Mouse (Mus musculus): ENCODE measurements around the gene Il18r1. TPM values are rescaled to one million over a fixed set of nuclear protein-coding genes. Genes with fewer than 3 reads are reported as not detected.

The Il18r1 gene
- polyA plus RNA-seq (2016; fragmentation: Nextera tagmentation; extraction: Ambion mirVana): not detected in 2 replicates

GRCm38 (mm10) chr1:40465477-40466430 lies at the start of gene Il18r1:
Il18r1 (plus strand) TSS chr1:40465552.
- Histone ChIP-seq H3K9me3 (replicated peaks) (no peaks in the 10 kb centered on the region), H3K27ac (ENCODE audit: poor library complexity, severe bottlenecking) (no peak within 1 kb of the TSS), H3K4me3 (no peak within 1 kb of the TSS), H3K36me3 (no peaks in the 10 kb centered on the region), H3K4me2 (peak within 1 kb of the TSS; percentile 35; the same call in 1 of the 2 replicates), H3K4me1 (replicated peaks) (0 out of 2 replicates have a peak, but pooled peaks cover 3% of the 10 kb centered on the region), H3K27me3 (replicated peaks) (peaks cover 5% of the 10 kb centered on the region), H3K9ac (no peak within 1 kb of the TSS)
- WGBS: 33% methylated on average over 20 of the region's 20 CpGs
- no peak for ATAC-seq (ENCODE audit: insufficient number of reproducible peaks, low FRiP score)

- H3K4me1 ChIP-seq (replicated peaks): no peaks in the 10 kb centered on the region
These were observed 48.3 kb upstream of the Il18r1 start for GRCm38 (mm10) chr1:40417034-40417433.

GRCm38 (mm10) chr1:40418512-40418911 lies 46.8 kb upstream of the Il18r1 start:
- Histone ChIP-seq H3K4me2 (no peak overlapping the region), H3K4me3 (no peak overlapping the region), H3K9me3 (replicated peaks) (no peaks in the 10 kb centered on the region), H3K4me1 (replicated peaks) (no peaks in the 10 kb centered on the region), H3K27ac (ENCODE audit: poor library complexity, severe bottlenecking) (no peak overlapping the region), H3K27me3 (replicated peaks) (no peaks in the 10 kb centered on the region), H3K36me3 (no peaks in the 10 kb centered on the region), H3K9ac (no peak overlapping the region)
- 45% methylated on average over 5 of the region's 5 CpGs for WGBS
- no peak for ATAC-seq (ENCODE audit: insufficient number of reproducible peaks, low FRiP score)

More at GRCm38 (mm10) chr1:40417034-40417433, 48.3 kb upstream of the Il18r1 start:
- no peak overlapping the region for H3K9ac ChIP-seq
- H3K4me2 ChIP-seq: no peak overlapping the region
- no peak overlapping the region for H3K27ac ChIP-seq (ENCODE audit: poor library complexity, severe bottlenecking)
- no peaks in the 10 kb centered on the region for H3K9me3 ChIP-seq (replicated peaks)
- no peak overlapping the region for H3K4me3 ChIP-seq
- ATAC-seq (ENCODE audit: insufficient number of reproducible peaks, low FRiP score): no peak
- WGBS: 92% methylated on average over 2 of the region's 2 CpGs
- no peaks in the 10 kb centered on the region for H3K27me3 ChIP-seq (replicated peaks)
- no peaks in the 10 kb centered on the region for H3K36me3 ChIP-seq

GRCm38 (mm10) chr1:40423892-40424291 lies 41.5 kb upstream of the Il18r1 start:
- WGBS: 81% methylated on average over 6 of the region's 6 CpGs
- Histone ChIP-seq H3K9me3 (replicated peaks) (no peaks in the 10 kb centered on the region), H3K27me3 (replicated peaks) (no peaks in the 10 kb centered on the region), H3K4me3 (no peak overlapping the region), H3K27ac (ENCODE audit: poor library complexity, severe bottlenecking) (no peak overlapping the region), H3K4me1 (replicated peaks) (no peaks in the 10 kb centered on the region), H3K36me3 (no peaks in the 10 kb centered on the region), H3K9ac (no peak overlapping the region), H3K4me2 (no peak overlapping the region)
- ATAC-seq (ENCODE audit: insufficient number of reproducible peaks, low FRiP score): no peak

GRCm38 (mm10) chr1:40427270-40427669 lies 38.1 kb upstream of the Il18r1 start:
- 83% methylated on average over 9 of the region's 9 CpGs for WGBS
- H3K4me2 ChIP-seq: no peak overlapping the region
- no peak overlapping the region for H3K4me3 ChIP-seq
- H3K27me3 ChIP-seq (replicated peaks): no peaks in the 10 kb centered on the region
- no peak overlapping the region for H3K9ac ChIP-seq
- H3K9me3 ChIP-seq (replicated peaks): no peaks in the 10 kb centered on the region
- H3K36me3 ChIP-seq: no peaks in the 10 kb centered on the region
- H3K4me1 ChIP-seq (replicated peaks): no peaks in the 10 kb centered on the region
- no peak for ATAC-seq (ENCODE audit: insufficient number of reproducible peaks, low FRiP score)
- no peak overlapping the region for H3K27ac ChIP-seq (ENCODE audit: poor library complexity, severe bottlenecking)

- no peak overlapping the region for H3K9ac ChIP-seq
- no peaks in the 10 kb centered on the region for H3K9me3 ChIP-seq (replicated peaks)
- H3K4me1 ChIP-seq (replicated peaks): no peaks in the 10 kb centered on the region
- no peaks in the 10 kb centered on the region for H3K27me3 ChIP-seq (replicated peaks)
- WGBS: 47% methylated on average over 1 of the region's 1 CpGs
- no peak overlapping the region for H3K27ac ChIP-seq (ENCODE audit: poor library complexity, severe bottlenecking)
- no peak overlapping the region for H3K4me2 ChIP-seq
- no peaks in the 10 kb centered on the region for H3K36me3 ChIP-seq
- ATAC-seq (ENCODE audit: insufficient number of reproducible peaks, low FRiP score): no peak
- H3K4me3 ChIP-seq: no peak overlapping the region
These were observed 37.5 kb upstream of the Il18r1 start for GRCm38 (mm10) chr1:40427901-40428300.

GRCm38 (mm10) chr1:40428910-40429675 lies 36.3 kb upstream of the Il18r1 start, which contains the start of gene Il1rl1:
Il1rl1 (plus strand) TSS chr1:40429570.
- no peaks in the 10 kb centered on the region for H3K4me1 ChIP-seq (replicated peaks)
- no peak within 1 kb of the TSS for H3K27ac ChIP-seq (ENCODE audit: poor library complexity, severe bottlenecking)
- no peaks in the 10 kb centered on the region for H3K27me3 ChIP-seq (replicated peaks)
- no peaks in the 10 kb centered on the region for H3K9me3 ChIP-seq (replicated peaks)
- no peak within 1 kb of the TSS for H3K4me2 ChIP-seq
- H3K36me3 ChIP-seq: no peaks in the 10 kb centered on the region
- no peak within 1 kb of the TSS for H3K4me3 ChIP-seq
- H3K9ac ChIP-seq: no peak within 1 kb of the TSS
- WGBS: 56% methylated on average over 5 of the region's 5 CpGs
- ATAC-seq (ENCODE audit: insufficient number of reproducible peaks, low FRiP score): no peak

- WGBS: 71% methylated on average over 4 of the region's 4 CpGs
- Histone ChIP-seq H3K27ac (ENCODE audit: poor library complexity, severe bottlenecking) (no peak overlapping the region), H3K4me3 (no peak overlapping the region), H3K36me3 (no peaks in the 10 kb centered on the region), H3K27me3 (replicated peaks) (no peaks in the 10 kb centered on the region), H3K4me2 (no peak overlapping the region), H3K9me3 (replicated peaks) (no peaks in the 10 kb centered on the region), H3K9ac (no peak overlapping the region), H3K4me1 (replicated peaks) (no peaks in the 10 kb centered on the region)
- ATAC-seq (ENCODE audit: insufficient number of reproducible peaks, low FRiP score): no peak
These were observed 35.1 kb upstream of the Il18r1 start for GRCm38 (mm10) chr1:40430143-40430834.

- no peak overlapping the region for H3K4me3 ChIP-seq
- H3K4me2 ChIP-seq: no peak overlapping the region
- no peaks in the 10 kb centered on the region for H3K4me1 ChIP-seq (replicated peaks)
- no peaks in the 10 kb centered on the region for H3K9me3 ChIP-seq (replicated peaks)
- 70% methylated on average over 2 of the region's 2 CpGs for WGBS
- no peak overlapping the region for H3K27ac ChIP-seq (ENCODE audit: poor library complexity, severe bottlenecking)
- no peaks in the 10 kb centered on the region for H3K36me3 ChIP-seq
- no peak overlapping the region for H3K9ac ChIP-seq
- no peaks in the 10 kb centered on the region for H3K27me3 ChIP-seq (replicated peaks)
- ATAC-seq (ENCODE audit: insufficient number of reproducible peaks, low FRiP score): no peak
These were observed 33.2 kb upstream of the Il18r1 start for GRCm38 (mm10) chr1:40432169-40432568.

GRCm38 (mm10) chr1:40435936-40436335 lies 29.4 kb upstream of the Il18r1 start:
- ATAC-seq (ENCODE audit: insufficient number of reproducible peaks, low FRiP score): no peak
- Histone ChIP-seq H3K4me3 (no peak overlapping the region), H3K27ac (ENCODE audit: poor library complexity, severe bottlenecking) (no peak overlapping the region), H3K4me2 (no peak overlapping the region), H3K9me3 (replicated peaks) (no peaks in the 10 kb centered on the region), H3K27me3 (replicated peaks) (no peaks in the 10 kb centered on the region), H3K36me3 (no peaks in the 10 kb centered on the region), H3K9ac (no peak overlapping the region), H3K4me1 (replicated peaks) (no peaks in the 10 kb centered on the region)
- 87% methylated on average over 3 of the region's 3 CpGs for WGBS

GRCm38 (mm10) chr1:40437340-40437739 lies 28.0 kb upstream of the Il18r1 start:
- no peak for ATAC-seq (ENCODE audit: insufficient number of reproducible peaks, low FRiP score)
- no peak overlapping the region for H3K4me2 ChIP-seq
- 71% methylated on average over 2 of the region's 2 CpGs for WGBS
- no peaks in the 10 kb centered on the region for H3K36me3 ChIP-seq
- H3K27me3 ChIP-seq (replicated peaks): no peaks in the 10 kb centered on the region
- no peaks in the 10 kb centered on the region for H3K9me3 ChIP-seq (replicated peaks)
- H3K9ac ChIP-seq: no peak overlapping the region
- no peak overlapping the region for H3K4me3 ChIP-seq
- H3K4me1 ChIP-seq (replicated peaks): no peaks in the 10 kb centered on the region
- no peak overlapping the region for H3K27ac ChIP-seq (ENCODE audit: poor library complexity, severe bottlenecking)
